Mouse (Mus musculus) cerebellum, adult 2 months (tissue): ENCODE measurements around the gene Triobp.

Experiments used
- CTCF ChIP-seq: fragments of 200-500 bp; IDR thresholded peaks from 2 replicates; pipeline ENCODE4 v1.5.1; 2011; ENCODE audit warnings: low read depth, mild to moderate bottlenecking, control low read depth, low read length, moderate library complexity, borderline replicate concordance; ENCODE audit not compliant: insufficient read depth
- POLR2A ChIP-seq: fragments of 200-500 bp; IDR thresholded peaks from 2 replicates; pipeline ENCODE4 v1.6.1; 2011; ENCODE audit warnings: low read length, control low read depth, borderline replicate concordance; ENCODE audit not compliant: insufficient read depth

- TF ChIP-seq CTCF (no peak), POLR2A (no peak)
Measured at GRCm38 (mm10) chr15:78899740-78900584, 47.6 kb upstream of the Triobp start, which contains the start of gene Sh3bp1.
